Mouse (Mus musculus) CH12.LX (cell line): ENCODE measurements at regions not wholly inside any gene's neighbourhood (a gene's known extent, or its start where the extent isn't known, plus 50 kb on each side); places are given as distances from the start of the nearest gene placed in this dataset.

Source experiments
- CTCF ChIP-seq, 2 experiments: IDR thresholded peaks in 1 of 2; conservative IDR thresholded peaks in 1 of 2; 2 replicates each; pipeline ENCODE4 v1.5.1; 2011 to 2012; ENCODE audit warnings: low read depth in 2 of 2, low read length in 2 of 2, improper control_type of control experiment in 1 of 2, inconsistent platforms in 1 of 2, mild to moderate bottlenecking in 1 of 2, moderate library complexity in 1 of 2
- E2F4 ChIP-seq: IDR thresholded peaks from 2 replicates; pipeline ENCODE4 v1.6.1; 2011; ENCODE audit warnings: low read depth, low read length, improper control_type of control experiment; ENCODE audit not compliant: insufficient replicate concordance
- MAFK ChIP-seq: IDR thresholded peaks from 2 replicates; pipeline ENCODE4 v1.6.1; 2011; ENCODE audit warnings: low read length, improper control_type of control experiment; ENCODE audit not compliant: insufficient replicate concordance
- POLR2A ChIP-seq: IDR thresholded peaks from 2 replicates; pipeline ENCODE4 v1.6.1; 2011; ENCODE audit warnings: low read depth, mild to moderate bottlenecking, improper control_type of control experiment, low read length
- TCF12 ChIP-seq: IDR thresholded peaks from 2 replicates; pipeline ENCODE4 v1.6.1; 2014; ENCODE audit warnings: low read depth, mild to moderate bottlenecking, inconsistent platforms, low read length, improper control_type of control experiment
- UBTF ChIP-seq: IDR thresholded peaks from 2 replicates; pipeline ENCODE4 v1.6.1; 2012; ENCODE audit warnings: low read depth, mild to moderate bottlenecking, inconsistent platforms, low read length, improper control_type of control experiment, moderate library complexity

GRCm38 (mm10) chr3:38084548-38084947 lies 360.3 kb upstream of the Gm5148 start:
- TF ChIP-seq E2F4 (no peak), CTCF (conservative IDR thresholded peaks at IDR 0.05 in 1 of 2, IDR thresholded peaks at IDR 0.05 in 1 of 2; ENCODE audit: low read depth in 2 of 2, low read length in 2 of 2) (no peak), TCF12 (no peak), MAFK (no peak), UBTF (no peak), POLR2A (no peak)
